Mouse (Mus musculus) forelimb bud, embryonic 11.5 days (tissue): ENCODE data around the gene Cuta.
"Not testable (repeated sequence)": the region's sequence is repeated elsewhere in the genome, so short reads cannot be mapped to it uniquely, and the experiment has no call there.

Experiments used
- DNase-seq: peaks from one replicate; pipeline ENCODE4 v3.0.0-alpha.2; 2012; ENCODE audit warnings: low read depth, low spot score

Gene Cuta

DNA sequence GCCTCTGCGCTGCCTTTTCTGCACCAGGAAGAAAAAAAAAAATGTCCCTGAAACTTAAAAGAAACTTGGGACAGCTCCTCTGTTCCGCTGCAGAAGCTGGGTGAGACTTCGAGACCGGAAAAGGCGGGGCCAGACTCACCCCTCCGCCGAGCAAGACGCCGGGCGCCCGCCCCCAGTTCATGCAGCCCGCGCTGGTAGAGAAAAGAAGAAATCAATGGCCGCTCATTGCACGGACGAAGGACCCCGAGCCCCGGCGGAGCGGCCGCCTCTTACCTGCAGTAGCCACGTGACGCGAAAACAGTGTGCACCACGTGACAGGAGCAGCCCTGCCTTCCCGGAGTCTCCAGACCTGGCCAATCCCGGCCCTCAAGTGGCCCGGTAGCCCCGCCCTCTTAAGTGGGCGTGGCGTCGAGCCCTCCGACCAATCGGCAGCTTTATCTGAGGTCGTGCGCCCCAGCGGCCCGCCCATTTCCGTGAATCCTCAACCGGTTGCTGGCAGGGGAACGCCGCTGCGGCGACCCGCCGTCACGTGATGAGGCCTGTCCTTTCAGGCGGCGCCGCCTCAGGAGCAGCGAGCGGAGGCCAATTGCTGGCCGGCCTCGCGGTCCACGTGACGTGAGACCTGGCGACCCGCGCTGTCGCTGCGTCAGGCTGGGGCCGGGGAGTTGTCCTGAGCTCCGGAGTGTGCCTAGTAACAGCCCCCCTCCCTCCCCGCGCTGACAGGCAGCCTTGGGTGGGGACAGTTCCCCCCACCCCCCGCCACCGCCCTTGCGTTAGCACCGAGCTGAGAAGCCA is at the start of gene Cuta:
Gene Cuta, minus strand, starts transcription at position 392 of the 795 bp plus-strand sequence.
- peak; percentile 99 for DNase-seq

DNA sequence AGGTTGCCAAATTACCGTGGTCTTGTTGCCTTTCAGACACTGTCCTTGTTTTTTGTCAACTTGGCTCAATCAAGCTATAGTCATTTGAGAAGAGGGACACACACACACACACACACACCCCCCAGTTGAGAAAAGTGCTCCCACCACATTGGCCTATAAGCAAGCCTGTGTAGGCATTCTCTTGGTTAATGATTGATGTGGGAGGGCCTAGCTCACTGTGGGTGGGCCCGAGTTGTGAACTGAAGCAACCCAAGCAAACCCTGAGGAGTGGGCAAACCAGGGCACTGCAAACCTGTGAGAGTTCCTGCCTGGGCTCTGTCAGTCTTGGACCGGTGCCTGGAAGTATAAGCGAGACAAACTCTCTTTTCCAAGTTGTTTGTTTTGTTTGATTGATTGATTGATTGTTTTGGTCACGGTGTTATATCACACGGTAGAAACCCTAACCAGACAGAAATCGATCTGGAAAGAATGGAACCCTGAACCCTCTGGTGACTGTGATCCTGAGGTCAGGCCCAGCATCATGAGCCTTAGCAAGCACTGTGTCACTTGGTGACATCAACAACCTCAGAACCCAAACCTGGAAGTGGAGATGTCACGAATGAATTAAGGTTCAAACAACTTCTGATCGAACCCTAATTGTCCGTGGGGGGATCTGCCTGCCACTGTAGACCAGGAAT is 46.3 kb upstream of the Cuta start:
- no peak for DNase-seq

DNA sequence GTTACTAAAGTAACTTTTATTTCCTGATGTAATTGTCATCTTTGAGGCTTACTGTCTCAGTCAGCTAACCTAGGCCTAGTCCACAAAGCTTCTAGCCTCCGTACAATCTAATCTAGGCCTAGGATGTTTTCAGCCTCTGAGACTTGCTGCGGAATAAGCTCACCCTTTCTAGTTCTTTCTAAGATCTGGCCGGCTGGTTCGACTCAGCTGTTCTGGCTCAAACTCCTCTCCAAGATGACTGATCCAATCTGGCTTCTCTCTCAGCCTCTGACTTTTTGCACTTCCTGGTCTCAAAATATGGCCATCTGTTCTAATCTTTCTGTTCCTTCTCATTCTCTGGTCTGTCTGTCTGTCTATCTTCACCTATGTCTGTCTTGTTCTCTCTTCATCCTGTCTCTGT is 44.0 kb upstream of the Cuta start:
- no peak for DNase-seq

DNA sequence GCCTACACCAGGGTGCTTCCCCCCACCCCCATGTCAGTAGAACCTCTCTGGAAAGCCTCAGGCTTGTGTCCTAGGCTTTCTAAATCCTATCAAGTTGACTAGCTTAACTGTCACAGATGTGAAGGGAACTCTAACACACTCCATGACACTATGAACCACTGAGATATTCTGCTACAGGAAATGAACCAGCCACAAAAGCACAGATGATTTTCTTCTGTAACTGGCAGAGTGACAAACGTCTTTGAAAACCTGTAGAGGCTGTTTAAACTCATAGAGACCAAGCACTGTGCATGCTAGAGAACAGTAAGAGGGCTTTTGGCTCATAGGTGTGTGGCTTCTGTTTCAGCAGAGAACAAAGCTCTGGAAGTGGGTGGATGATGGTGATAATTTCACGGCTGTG is 41.7 kb upstream of the Cuta start:
- DNase-seq, result no peak

DNA sequence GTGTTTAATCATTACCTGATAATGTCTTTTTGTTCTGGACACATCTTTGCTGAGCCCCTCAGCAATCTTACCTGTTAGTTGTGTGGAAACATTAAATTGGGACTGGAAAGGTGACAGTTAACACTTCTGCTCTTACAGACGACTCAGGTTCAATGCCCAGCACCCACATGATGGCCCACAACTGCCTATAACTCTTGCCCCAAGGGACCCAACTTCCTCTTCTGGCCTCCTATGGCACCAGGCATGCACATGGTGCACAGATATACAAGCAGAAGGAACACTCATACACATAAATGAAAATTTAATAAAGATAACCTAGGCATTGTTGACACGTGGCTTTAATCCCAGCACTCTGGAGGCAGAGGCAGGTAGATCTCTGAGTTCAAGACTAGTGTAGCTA is 40.1 kb upstream of the Cuta start:
- DNase-seq, result no peak

DNA sequence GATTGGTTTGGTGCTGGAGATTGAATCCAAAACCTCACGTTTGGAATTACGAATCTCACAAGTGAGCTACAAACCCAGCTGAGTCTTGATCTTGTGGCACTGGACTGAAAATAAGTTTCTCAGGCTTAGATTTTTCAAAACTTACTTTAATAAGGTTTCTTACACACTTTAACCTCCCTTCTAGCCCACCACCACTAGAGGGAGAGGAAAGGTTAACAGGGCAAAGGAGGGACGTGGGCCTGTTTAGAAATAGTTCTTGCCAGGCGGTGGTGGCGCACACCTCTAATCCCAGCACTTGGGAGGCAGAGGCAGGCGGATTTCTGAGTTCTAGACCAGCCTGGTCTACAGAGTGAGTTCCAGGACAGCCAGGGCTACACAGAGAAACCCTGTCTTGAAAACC is 38.0 kb upstream of the Cuta start:
- not testable (repeated sequence) for DNase-seq

DNA sequence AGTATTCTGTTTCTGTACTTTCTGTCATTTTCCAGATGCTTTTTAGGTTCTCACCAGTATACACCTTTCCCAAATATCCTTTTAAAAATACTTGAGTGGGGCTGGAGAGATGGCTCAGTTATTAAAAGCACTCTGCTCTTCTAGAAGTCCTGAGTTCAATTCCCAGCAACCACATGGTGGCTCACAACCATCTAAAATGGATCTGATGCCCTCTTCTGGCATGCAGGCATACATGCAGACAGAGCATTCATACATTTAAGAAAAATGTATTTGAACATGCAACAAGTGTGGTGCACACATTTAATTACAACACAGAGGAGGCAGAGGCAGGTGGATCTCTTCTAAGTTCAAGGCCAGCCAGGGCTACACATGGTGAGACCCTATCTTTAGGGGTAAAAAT is 36.0 kb upstream of the Cuta start:
- no peak for DNase-seq

DNA sequence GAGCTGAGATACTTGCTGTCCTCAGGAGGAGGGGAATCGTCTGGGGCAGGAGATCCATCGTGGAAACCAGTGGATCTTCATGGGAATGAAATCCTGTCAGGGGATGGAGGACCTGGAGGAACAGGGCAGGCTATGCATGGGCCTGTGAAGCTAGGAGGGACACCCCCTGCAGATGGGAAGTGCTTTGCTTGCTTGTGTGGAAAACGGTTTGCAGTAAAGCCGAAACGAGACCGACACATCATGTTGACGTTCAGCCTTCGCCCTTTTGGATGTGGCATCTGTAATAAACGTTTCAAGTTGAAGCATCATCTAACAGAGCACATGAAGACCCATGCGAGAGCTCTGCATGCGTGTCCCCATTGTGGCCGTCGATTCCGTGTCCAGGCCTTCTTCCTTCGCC is 35.2 kb upstream of the Cuta start:
- no peak for DNase-seq

DNA sequence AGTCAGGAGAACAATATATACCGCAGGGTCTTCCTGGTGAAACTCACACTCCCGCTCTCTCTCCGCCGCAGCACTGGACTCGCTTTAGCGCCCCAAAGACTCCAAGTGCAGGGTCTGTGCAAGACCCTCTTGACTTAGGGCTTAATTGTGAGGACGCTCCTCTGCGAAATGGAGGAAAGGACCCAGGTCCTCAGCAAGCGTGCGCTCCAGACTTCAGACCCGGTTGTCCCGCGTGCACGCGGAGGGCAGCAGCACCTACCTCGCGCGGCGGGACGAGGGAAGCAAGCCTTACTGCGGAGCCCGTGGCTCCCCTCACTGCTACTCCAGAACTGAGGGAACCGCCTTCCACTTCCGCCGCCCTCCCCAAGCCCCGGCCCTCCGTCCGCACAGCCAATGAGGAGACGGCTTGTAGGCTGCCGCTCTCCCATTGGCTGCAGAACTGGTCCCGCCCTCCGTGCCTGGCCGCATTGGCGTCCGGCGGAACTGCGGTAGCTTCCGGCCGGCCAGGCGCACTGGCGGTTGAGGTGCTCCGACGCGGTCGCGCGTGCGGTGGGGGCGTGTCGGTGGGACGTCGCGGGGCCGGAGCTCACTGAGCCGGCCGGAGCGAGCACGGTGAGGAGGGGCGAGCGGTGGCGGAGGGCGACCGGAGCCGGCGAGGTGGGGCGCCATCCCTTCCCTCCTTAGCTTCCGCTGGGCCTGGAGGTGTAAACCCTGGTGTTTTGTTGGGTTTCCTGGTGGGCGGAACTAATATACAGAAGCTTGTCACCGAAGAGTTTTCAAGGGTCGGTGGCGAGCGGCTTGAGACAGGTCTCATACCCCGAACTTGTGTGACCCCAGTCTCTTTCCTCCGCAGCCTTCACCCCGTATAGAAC is 33.6 kb upstream of the Cuta start, which contains the start of gene Zbtb9:
Gene Zbtb9, plus strand, starts transcription at position 465 of the 872 bp plus-strand sequence.
- peak; percentile 95 for DNase-seq

DNA sequence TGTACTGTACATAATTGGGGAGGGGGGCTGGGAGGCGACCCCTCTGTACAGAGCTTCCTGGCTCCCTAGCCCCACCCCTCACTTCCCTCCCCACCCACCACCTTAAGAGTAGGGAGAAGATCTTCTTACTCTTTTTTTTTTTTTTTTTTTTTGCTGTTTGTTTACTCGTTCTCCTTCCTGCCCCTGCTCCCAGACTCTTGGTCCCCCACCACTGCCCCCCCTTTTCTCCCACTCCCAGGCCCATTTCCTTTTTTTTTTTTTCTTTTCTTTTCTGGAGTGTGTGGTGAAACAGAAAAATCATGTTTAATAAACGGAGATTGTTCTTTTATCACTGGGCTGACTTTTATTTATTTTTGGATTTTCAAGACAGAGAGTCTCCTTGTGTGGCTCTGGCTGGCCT is 32.7 kb upstream of the Cuta start:
- DNase-seq, result no peak

DNA sequence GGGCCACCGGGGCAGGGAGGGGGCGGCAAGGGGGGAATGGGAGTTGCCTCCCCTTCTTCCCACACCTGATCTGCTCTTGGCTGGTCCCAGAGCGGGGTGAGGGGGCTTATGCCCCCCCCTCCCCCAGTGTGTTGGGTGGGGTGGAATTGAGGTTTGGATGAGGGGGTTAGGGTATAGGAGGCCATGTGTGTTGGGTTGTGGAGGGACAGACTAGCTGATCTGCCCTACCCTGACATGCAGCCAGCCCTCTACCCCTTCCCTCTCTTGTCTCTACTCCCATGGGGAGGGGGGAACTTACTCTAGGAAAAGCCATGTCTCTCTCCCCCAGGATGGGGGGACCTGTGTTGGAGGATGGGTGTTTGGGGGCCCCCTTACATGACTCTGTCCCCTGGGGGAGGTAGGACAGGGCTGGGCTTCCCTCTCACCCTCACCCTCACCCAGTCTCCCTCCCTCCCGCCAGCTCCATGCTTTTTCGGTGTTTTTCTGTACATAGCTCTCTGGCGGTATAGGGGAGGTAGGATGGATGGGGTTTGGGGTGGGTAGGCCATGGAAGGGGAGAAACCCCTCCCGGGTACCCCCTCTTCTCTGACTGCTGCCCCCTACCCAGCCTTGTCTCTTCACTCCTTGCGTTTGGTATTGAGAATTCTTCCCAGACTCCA is 32.0 kb upstream of the Cuta start:
- no peak for DNase-seq

DNA sequence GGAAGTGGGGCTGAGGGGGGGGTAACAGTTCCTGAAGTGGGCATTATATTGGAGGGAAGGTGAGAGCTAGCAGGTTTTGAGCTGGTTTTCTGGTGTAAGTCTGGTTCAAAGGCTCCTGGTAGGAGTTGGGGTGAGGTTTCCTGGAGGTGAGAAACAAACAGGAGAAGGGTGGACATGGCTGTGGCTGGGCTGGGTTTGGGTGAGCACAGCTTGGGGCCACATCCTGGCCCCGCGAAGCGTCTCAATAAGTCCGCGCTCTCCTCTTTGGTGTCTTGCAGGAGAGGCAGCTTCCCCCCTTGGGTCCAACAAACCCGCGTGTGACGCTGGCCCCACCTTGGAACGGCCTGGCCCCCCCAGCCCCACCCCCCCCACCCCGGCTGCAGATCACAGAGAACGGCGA is 30.9 kb upstream of the Cuta start:
- no peak for DNase-seq

DNA sequence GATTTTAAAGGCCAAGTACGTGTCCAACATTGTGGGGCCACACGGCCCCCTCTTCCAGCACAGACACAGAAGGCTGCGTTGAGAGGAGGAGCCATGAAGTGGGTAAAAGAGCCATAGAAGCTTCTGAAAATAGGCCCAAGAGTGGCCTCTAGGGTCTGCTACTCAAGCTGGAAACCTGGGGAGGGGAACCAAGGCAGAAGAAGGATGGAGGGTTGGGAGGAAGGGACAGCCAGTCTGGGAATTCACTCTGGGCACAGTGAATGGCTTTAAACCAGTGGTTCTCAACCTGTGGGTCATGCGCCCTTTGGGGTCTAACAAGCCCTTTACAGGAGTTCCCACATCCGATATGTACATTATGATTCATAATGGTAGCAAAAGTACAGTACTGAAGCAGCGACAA is 29.9 kb upstream of the Cuta start:
- DNase-seq, result no peak

DNA sequence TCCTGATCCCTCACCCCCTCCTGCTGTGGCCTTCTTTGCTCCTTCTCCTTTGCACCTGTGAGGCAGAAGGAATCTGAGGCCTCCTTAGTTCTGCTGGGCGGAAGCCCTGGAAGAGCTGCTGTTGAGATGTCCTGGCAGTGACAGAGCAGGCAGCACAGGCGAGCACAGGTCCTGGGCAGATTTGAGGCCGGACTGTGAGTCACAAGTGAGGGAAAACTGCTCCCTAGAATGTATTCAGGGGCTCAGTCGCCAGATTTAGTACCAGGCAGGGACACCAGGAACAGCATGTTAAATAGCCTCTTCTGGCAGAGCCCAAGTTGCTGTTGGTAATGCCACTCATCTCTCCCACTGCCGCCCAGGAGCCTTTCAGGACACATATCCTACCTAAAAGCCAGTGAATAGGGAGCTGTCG is 28.8 kb upstream of the Cuta start:
- no peak for DNase-seq

DNA sequence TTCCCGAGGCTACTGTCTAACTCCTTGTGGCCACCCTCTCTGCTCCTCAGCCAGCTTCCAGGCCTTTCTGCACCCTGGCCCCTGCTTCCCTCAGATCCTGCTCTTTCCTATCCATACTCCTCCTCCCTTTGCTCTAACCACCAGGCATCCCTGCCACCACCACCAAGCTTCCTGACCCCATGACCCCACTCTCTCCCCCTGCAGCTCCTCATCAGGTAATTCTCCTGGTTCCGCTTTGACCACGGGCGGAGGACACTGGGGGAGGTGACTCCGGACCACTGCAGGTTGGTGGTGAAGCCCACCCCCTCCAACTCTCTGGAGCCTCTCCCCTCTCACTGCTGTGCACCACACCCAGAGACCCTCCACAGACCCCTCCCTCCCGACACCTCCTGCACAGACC is 28.1 kb upstream of the Cuta start:
- DNase-seq, result no peak

DNA sequence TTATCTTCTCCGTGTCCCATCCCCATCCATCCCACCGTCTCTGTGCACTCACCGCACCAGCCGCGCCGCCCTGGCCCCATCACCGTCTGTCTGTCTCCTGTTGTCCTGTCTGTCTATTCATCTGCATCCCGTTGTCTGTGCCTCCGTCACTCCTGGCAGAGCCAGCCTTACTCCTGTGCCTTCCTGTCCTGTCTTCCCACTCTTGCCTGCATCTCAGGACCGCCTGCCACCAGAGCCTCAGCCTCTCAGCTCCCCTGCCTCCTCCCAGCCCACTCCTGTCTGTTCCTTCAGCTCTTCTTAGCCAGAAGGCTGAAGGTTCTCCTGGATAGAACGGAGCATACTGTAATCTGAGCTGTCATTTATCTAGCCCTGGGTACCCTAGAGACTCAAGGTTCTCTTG is 27.6 kb upstream of the Cuta start:
- no peak for DNase-seq

DNA sequence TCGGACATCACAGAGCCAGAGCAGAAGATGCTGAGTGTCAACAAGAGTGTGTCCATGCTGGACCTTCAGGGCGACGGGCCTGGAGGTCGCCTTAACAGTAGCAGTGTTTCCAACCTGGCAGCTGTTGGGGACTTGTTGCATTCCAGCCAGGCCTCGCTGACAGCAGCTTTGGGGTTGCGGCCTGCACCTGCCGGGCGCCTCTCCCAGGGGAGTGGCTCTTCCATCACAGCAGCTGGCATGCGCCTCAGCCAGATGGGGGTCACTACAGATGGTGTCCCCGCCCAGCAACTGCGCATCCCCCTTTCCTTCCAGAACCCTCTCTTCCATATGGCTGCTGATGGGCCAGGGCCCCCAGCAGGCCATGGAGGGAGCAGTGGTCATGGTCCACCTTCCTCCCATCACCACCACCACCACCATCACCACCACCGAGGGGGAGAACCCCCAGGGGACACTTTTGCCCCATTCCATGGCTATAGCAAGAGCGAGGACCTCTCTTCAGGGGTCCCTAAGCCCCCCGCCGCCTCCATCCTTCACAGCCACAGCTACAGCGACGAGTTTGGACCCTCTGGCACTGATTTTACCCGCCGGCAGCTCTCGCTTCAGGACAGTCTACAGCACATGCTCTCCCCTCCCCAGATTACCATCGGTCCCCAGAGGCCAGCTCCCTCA is 22.3 kb upstream of the Cuta start:
- no peak for DNase-seq

DNA sequence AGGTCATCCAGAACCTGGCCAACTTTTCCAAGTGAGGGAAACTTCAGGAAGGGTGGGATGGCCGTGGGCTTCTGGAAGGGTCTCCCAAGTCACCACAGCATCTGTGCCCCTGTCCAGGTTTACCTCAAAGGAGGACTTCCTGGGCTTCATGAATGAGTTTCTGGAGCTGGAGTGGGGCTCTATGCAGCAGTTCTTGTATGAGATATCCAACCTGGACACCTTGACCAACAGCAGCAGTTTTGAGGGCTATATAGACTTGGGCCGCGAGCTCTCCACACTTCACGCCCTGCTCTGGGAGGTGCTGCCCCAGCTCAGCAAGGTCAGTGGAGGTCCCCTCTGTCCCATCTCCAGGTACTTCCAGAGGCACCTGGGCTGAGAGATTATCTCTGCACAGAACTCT is 20.4 kb upstream of the Cuta start:
- DNase-seq, result no peak

DNA sequence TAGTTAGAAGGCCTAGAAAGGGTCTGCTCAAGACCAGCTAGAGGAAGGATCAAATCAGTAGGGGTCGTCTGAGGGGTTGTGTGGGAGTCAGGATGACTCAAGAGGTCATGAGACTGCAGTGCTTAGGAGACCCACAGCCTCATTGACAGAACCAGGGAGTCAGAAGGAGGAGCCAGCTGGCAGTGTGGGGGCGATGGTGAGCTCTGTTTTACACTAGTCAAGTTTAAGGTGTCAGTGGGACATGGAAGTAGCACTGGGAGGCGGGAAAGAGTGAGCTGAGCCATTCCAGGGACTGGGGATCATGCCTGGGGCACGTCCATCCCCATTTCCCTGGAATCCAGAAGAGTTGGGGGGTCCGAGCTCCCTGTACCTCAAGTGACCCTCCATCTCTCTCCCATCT is 19.5 kb upstream of the Cuta start:
- no peak for DNase-seq

DNA sequence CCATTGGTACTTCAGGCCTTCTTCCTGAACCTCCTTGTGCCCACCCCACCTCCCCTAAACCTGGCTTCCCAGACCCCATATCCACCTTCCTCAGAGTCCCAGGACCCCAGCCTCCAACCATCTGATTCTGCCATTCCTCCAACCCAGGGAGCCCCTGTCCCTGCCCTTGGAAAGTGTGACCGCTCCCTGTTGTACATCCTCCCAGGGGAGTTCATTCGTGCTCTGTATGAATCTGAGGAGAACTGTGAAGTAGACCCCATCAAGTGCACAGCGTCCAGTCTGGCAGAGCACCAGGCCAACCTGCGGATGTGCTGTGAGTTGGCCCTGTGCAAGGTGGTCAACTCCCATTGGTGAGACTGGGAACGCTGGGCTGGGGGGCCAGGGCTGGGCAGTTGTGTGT is 18.5 kb upstream of the Cuta start:
- DNase-seq, result no peak

DNA sequence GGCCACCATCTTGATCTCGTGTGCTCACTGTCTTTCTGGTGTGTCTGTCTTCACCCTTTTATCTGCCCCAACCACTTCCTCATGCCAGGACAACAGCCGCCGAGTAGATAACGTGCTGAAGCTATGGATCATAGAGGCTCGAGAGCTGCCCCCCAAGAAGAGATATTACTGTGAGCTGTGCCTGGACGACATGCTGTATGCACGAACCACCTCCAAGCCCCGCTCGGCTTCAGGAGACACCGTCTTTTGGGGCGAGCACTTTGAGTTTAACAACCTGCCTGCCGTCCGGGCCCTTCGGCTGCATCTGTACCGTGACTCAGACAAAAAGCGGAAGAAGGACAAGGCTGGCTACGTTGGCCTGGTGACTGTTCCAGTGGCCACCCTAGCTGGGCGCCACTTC is 17.5 kb upstream of the Cuta start:
- DNase-seq, result no peak
